Mouse (Mus musculus): Measurements from ENCODE around the gene Lrch1. TPM values are rescaled to one million over a fixed set of nuclear protein-coding genes. Genes with fewer than 3 reads are reported as not detected.

The Lrch1 gene
- total RNA-seq, 2 experiments from 2014 or later: 14.4 to 15.0 TPM

- DNase-seq (ENCODE audit: low spot score in 2 of 2): no peak
These were observed 93.9 kb downstream of the Lrch1 start for GRCm38 (mm10) chr14:74853759-74854100.

- DNase-seq (ENCODE audit: low spot score in 2 of 2): peak; percentile 34 to 61
These were observed 94.5 kb downstream of the Lrch1 start for GRCm38 (mm10) chr14:74852965-74853758.

GRCm38 (mm10) chr14:74851866-74852265 lies 95.8 kb downstream of the Lrch1 start:
- no peak for DNase-seq (ENCODE audit: low spot score in 2 of 2)

DNA sequence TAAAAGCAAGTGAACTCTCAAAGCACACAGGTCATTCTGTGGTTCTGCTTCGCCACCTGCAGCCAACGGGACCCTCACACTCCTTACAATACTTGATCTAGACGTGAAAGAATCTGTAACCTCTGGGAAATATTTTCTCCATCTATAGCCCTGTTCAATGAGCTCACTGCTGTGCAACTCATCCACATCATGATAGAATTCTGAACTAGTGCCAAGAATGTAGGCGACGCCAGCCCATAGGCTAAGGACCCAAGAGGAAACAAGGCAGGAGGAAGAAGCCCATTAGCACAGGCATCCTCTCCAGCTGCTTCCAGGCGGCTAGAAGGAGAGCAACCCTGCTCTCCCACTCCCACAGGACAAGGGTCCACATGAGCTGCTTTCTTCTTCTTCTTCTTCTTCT lies 98.7 kb downstream of the Lrch1 start:
- no peak for DNase-seq (ENCODE audit: low spot score in 2 of 2)

- DNase-seq (ENCODE audit: low spot score in 2 of 2): no peak
These were observed 99.5 kb downstream of the Lrch1 start for GRCm38 (mm10) chr14:74848224-74848623.

- DNase-seq (ENCODE audit: low spot score in 2 of 2): no peak
These were observed 100.2 kb downstream of the Lrch1 start for GRCm38 (mm10) chr14:74847311-74848133.

DNA sequence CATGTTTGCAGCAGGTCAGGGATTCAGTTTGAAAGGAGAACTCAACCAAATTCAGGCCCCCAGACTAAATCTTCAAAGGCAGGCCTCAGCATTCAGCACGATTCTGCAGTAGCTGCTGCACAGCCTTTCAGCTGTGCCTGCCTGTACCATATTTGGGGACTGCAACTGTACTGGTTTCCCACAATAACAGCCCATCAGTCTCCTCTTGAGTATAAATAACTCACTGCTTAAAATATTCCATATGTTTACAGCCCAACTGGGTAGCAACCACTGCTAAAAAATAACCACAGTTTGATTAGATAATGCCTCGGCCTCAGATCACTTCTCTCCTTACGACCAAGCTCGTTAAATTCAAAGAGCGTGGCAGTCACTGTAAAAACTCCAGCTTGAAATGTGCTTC lies 101.0 kb downstream of the Lrch1 start:
- no peak for DNase-seq (ENCODE audit: low spot score in 2 of 2)

GRCm38 (mm10) chr14:74845661-74846274 lies 101.9 kb downstream of the Lrch1 start:
- DNase-seq (ENCODE audit: low spot score in 2 of 2): no peak

DNA sequence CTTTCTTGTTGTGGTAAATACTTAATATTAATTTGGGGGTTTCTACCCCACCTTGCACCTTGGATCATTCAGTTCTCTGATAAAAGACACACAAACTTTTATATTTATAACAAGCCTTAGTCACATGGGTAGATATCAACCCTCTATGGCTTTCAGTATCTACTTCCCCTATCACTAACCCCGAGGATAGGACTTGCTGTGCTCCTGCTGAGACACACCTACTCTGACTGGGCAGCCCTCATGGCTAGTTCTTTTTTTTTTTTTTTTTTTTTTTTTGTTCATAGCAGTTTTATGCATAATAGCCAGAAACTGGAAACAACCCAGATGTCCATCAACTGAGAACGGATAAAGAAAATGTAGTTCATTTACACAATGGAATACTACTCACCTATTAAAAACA lies 106.0 kb downstream of the Lrch1 start:
- no peak for DNase-seq (ENCODE audit: low spot score in 2 of 2)

DNA sequence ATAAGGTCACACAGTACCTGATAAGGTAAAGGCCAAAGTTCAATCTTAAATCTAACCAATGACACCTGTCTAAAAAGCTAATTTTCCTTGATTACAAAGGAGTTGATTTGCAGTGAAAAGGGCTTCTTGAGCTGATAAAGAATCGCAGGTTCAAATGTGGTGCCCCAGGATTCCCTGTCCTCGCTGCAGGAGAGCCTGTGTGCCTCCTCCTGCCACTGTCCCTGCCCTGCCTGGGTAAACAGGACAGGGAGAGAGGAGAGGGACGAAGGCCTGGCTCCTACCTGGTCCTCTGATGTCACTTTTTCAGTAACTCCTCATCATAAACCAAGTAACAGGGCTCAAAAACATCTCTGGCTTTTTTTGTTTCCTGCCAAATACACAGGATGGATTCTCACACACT lies 106.4 kb downstream of the Lrch1 start:
- no peak for DNase-seq (ENCODE audit: low spot score in 2 of 2)

DNA sequence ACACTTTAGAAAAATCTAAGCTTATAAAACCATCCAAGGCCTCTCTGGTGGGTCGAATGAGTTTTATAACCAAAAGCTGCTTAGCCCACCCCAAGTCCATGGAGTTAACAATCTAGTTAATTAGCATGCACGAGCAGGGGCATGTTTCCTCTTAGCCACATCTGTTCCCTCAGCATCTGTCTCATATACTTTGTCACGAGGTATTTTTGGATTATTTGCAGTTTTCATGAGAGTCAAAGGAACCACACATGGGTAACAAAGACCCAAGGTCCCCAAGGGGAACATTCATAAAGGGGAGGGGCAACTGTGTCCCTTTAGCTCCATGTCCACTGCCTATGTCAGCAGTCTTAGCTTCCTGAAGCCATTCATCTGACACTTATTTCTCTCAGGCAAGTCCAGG lies 106.9 kb downstream of the Lrch1 start:
- DNase-seq (ENCODE audit: low spot score in 2 of 2): no peak

DNA sequence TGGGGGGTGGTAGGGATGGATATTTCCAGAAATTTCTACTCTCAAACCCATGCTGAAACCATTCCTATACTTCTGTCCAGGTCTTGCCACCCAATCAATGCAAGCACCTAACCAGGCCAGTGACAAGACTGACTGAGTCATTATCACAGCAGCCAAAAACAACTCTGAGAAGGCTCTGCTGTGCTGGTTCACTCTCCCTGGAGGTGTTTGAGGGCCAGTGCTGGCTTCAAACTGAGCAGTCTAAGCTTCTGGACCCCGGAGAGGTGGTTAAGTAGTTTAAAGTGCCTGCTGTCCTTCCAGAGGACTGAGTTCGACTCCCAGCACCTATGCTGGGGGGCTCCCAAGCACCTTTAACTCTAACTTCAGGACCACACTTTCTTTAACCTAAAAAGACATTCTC lies 107.3 kb downstream of the Lrch1 start:
- no peak for DNase-seq (ENCODE audit: low spot score in 2 of 2)

DNA sequence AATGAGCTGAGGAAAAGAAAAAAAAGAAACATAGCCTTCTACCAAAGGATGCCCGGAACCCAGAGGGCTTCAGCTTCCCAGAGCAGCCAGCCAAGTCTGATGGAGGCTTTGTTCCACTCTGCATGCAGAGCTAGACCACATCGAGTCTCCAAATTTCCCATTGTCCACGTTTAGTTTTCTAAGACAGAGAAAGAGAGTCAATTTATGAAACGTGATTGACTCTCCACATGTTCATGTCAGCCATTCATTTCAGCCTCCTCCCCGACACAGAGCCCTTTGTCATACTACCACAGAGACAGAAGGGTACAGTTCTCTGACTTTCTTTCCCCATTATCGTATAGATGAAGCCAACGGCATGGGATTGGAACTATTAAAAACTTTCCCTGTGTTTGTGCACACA lies 108.9 kb downstream of the Lrch1 start:
- no peak for DNase-seq (ENCODE audit: low spot score in 2 of 2)

DNA sequence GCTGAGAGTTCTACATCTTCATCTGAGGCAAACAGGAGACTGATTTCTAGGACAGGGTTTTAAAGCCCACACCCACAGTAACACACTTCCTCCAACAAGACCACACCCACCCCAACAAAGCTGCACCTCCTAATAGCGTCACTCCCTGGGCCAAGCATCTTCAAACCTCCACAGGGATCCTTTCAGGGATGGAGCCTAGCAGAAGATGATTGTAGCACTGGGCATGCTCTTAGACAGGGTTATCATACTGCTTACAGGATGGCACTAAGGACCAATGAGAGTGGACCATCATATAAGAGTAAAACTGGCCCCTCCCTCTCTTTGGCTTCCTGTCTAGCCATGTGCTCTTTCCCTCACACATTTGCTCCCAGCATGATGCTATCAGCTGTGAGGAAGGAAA lies 112.7 kb downstream of the Lrch1 start:
- no peak for DNase-seq (ENCODE audit: low spot score in 2 of 2)

GRCm38 (mm10) chr14:74834215-74834614 lies 113.5 kb downstream of the Lrch1 start:
- no peak for DNase-seq (ENCODE audit: low spot score in 2 of 2)

DNA sequence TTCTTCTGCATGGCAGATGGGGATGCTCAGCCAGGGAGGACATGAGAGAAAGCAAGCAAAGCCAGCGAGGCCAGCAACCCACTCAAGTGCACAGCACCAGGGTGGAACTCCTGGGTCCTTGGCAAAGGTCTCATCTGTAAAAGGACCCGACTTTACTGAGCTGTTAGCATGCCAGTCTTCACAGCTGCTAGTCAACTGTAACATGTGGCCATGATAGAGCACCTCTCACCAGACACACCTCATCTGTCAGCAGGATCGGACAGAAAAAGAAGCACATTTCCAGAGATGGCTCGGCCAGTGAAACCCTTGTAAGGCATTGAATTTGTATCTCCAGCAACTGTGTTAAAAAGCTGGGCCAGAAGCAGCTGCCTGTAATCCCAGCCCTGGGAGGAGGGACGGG lies 116.0 kb downstream of the Lrch1 start:
- no peak for DNase-seq (ENCODE audit: low spot score in 2 of 2)

GRCm38 (mm10) chr14:74831050-74831449 lies 116.6 kb downstream of the Lrch1 start:
- no peak for DNase-seq (ENCODE audit: low spot score in 2 of 2)

DNA sequence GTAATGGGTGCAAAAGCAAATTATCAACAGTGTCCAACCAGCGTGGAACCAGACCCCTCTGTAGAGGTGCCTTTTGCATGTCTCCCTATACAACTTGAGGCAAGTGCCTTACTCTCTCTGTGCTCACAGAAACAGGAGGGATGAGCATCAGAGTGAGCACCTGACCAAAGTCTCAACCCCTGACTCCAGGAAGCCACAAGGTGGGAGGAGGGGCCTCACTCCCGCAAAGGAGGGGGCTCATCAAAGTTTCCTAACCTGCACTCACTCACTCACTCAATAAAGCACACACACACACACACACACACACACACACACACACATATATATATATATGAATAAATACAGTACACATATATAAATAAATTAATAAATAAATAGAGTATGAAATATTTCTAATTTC lies 117.1 kb downstream of the Lrch1 start:
- DNase-seq (ENCODE audit: low spot score in 2 of 2): no peak

GRCm38 (mm10) chr14:74822757-74823680 lies 124.7 kb downstream of the Lrch1 start:
- DNase-seq (ENCODE audit: low spot score in 2 of 2): no peak

DNA sequence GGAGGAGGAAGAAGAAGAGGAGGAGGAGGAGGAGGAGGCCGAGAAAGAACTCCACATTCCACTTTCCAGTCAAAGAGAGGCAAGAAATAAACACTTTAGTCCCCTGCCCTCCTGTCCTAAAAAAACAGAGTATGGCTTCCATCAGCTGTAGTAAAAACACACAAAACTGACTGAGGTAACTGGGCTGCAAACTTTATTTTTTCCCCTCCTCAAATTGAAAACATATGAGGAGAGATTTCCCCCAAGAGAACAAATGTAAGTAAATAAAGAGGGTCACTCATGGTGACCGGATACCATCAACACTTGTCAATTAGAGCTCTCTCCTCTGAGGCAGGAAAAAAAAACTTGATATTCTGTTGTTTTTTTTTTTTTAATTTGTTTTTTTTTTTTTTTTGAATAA lies 125.6 kb downstream of the Lrch1 start:
- no peak for DNase-seq (ENCODE audit: low spot score in 2 of 2)

- DNase-seq (ENCODE audit: low spot score in 2 of 2): no peak
These were observed 127.4 kb downstream of the Lrch1 start for GRCm38 (mm10) chr14:74820180-74820813.

Measured in left cerebral cortex, adult 18-20 months (tissue).